Comparison of ENCODE assay signal across 8 mouse cellular contexts in the genomic region with DNA sequence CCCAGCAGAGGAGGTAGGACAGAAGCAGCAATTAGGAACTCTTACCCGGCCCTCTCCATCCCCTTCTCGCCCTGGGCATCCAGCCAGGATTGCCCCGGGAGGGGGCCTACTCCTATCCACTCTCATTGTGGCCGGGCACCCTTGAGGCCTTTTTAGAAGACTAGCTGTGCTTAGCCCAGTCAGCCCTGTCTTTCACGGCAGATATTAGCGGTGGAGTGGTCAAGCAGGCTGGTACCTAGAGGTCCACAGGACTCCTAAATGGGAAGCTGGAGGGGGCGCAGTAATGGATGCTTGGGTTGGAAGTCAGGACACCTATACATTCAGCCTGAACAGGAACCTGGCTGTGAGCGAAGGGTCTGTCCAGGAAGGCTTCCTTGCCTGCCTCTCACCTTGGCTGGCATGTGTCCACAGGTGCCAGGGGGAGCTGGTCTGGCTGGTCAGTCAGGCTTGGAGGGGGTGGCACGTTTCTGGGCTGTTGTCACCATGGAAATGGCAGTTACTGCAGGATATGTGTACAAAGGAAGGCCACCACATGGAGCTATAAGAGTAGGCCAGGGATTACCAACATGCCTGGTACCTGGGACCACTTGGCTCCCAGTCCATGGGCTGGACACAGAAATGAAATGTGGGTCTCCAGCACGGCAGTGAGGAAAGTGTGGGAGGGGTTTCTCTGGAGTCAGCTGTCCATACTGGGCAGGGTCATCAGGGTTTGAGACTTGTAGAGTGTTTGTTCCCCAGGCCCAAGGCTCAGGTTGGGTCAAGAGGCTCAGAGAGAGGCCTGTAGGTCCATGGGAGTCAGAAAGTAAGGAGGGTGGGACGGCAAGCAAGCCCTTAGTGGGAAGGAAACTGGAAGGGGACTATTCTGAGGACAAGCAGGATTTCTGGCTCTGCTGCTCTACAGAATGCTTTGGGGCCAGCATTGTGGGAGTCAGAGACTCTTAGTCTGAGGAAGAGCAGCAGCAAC. TPM values are rescaled to one million over a fixed set of nuclear protein-coding genes. Genes with fewer than 3 reads are reported as not detected.
A peak's percentile ranks its signal among the peaks of the same experiment; 100 is the strongest.
DNase-seq lines count a peak whose midpoint lies in the region; ATAC-seq and TF ChIP-seq lines count a peak whose summit lies in the region.

No protein-coding gene starts in this region.

- WGBS in heart, embryonic 15.5 days: 35% methylated on average over 11 of the region's 11 CpGs
- WGBS in midbrain, embryonic 14.5 days: 31% methylated on average over 11 of the region's 11 CpGs
- 73% methylated on average over 11 of the region's 11 CpGs for WGBS in thymus, adult 2 months

- no peak for ATAC-seq in heart, embryonic 15.5 days (replicated peaks; ENCODE audit: insufficient number of reproducible peaks, insufficient read depth, low FRiP score, low read depth)
- no peak for ATAC-seq in midbrain, embryonic 14.5 days (ENCODE audit: low FRiP score, low TSS enrichment)

- H3K36me3 ChIP-seq in heart, embryonic 15.5 days: peaks cover 36% of the 10 kb centered on the region
- peaks cover 56% of the 10 kb centered on the region for H3K36me3 ChIP-seq in midbrain, embryonic 14.5 days (ENCODE audit: control insufficient read depth, insufficient read depth, low read length)
- H3K36me3 ChIP-seq in thymus, adult 2 months (ENCODE audit: control insufficient read depth, insufficient read depth, low read length): peaks cover 14% of the 10 kb centered on the region; the same call in 1 of the 2 replicates

- H3K9ac ChIP-seq in heart, embryonic 15.5 days: peak overlapping the region; percentile 45
- H3K9ac ChIP-seq in midbrain, embryonic 14.5 days (replicated peaks; ENCODE audit: low read length): peak overlapping the region; percentile 51

- H3K27me3 ChIP-seq in heart, embryonic 15.5 days: no peaks in the 10 kb centered on the region
- H3K27me3 ChIP-seq in midbrain, embryonic 14.5 days (ENCODE audit: control insufficient read depth, insufficient read depth, low read length): no peaks in the 10 kb centered on the region
- no peaks in the 10 kb centered on the region; the same call in 1 of the 2 replicates for H3K27me3 ChIP-seq in thymus, adult 2 months (ENCODE audit: control insufficient read depth, insufficient read depth, low read length)

- no peak for TF ChIP-seq CTCF in thymus, adult 2 months (IDR thresholded peaks at IDR 0.05; ENCODE audit: borderline replicate concordance, control insufficient read depth, extremely low read depth, insufficient read depth, low read length, poor library complexity)

- peak; percentile 43 for DNase-seq in ovary, postnatal 36 days (ENCODE audit: low spot score)
- DNase-seq in ovary, postnatal 14 days (ENCODE audit: low spot score): no peak
- peak; percentile 58 to 66 for DNase-seq in kidney, postnatal 36 days
- peak; percentile 57 for DNase-seq in midbrain, embryonic 14.5 days
- DNase-seq in right cerebral cortex, postnatal 25 days: no peak
- DNase-seq in spleen, adult 18-20 months: no peak
- DNase-seq in thymus, adult 2 months: no peak

- H3K4me2 ChIP-seq in heart, embryonic 15.5 days: peak overlapping the region; percentile 78
- H3K4me2 ChIP-seq in midbrain, embryonic 14.5 days (ENCODE audit: low read length): peak overlapping the region; percentile 68

- H3K27ac ChIP-seq in heart, embryonic 15.5 days: peak overlapping the region; percentile 96
- peak overlapping the region; percentile 84 for H3K27ac ChIP-seq in midbrain, embryonic 14.5 days (replicated peaks; ENCODE audit: low read depth, low read length)
- no peak overlapping the region for H3K27ac ChIP-seq in thymus, adult 2 months (ENCODE audit: control insufficient read depth, insufficient read depth, low read length)

- TF ChIP-seq POLR2A in thymus, adult 2 months (IDR thresholded peaks at IDR 0.05; ENCODE audit: control insufficient read depth, extremely low read depth, insufficient read depth, low read length, poor library complexity): no peak

- no peaks in the 10 kb centered on the region for H3K9me3 ChIP-seq in heart, embryonic 15.5 days (replicated peaks)
- no peaks in the 10 kb centered on the region for H3K9me3 ChIP-seq in midbrain, embryonic 14.5 days (ENCODE audit: control insufficient read depth, low read length)

- H3K4me3 ChIP-seq in heart, embryonic 15.5 days: peak overlapping the region; percentile 67
- peak overlapping the region; percentile 61 for H3K4me3 ChIP-seq in midbrain, embryonic 14.5 days (replicated peaks; ENCODE audit: low read depth, low read length)
- no peak overlapping the region for H3K4me3 ChIP-seq in thymus, adult 2 months (ENCODE audit: control insufficient read depth, insufficient read depth, low read length)

- peaks cover 73% of the 10 kb centered on the region for H3K4me1 ChIP-seq in heart, embryonic 15.5 days (replicated peaks)
- peaks cover 37% of the 10 kb centered on the region for H3K4me1 ChIP-seq in midbrain, embryonic 14.5 days (ENCODE audit: control insufficient read depth, insufficient read depth, low read length)
- H3K4me1 ChIP-seq in thymus, adult 2 months (replicated peaks; ENCODE audit: control insufficient read depth, insufficient read depth, low read length): peaks cover 17% of the 10 kb centered on the region

RNA-seq across cellular contexts. Expression of a gene that starts 0.9 kb away (rescaled TPM):
- polyA plus RNA-seq in heart, embryonic 15.5 days (2015; fragmentation: Nextera tagmentation; extraction: Ambion mirVana): 1,571 and 1,711 TPM in 2 replicates
- polyA plus RNA-seq in midbrain, embryonic 14.5 days (2014; fragmentation: Nextera tagmentation; extraction: Ambion mirVana): 297 and 329 TPM in 2 replicates
- polyA plus RNA-seq in thymus, adult 2 months (2012; rRNA removed): 95.9 and 282 TPM in 2 replicates

RNA-seq across cellular contexts. Expression of a gene that starts 6.9 kb away (rescaled TPM):
- 646 and 685 TPM in 2 replicates for polyA plus RNA-seq in heart, embryonic 15.5 days (2015; fragmentation: Nextera tagmentation; extraction: Ambion mirVana)
- polyA plus RNA-seq in midbrain, embryonic 14.5 days (2014; fragmentation: Nextera tagmentation; extraction: Ambion mirVana): 16.5 and 26.8 TPM in 2 replicates
- 904 and 1,218 TPM in 2 replicates for polyA plus RNA-seq in thymus, adult 2 months (2012; rRNA removed)

RNA-seq across cellular contexts. Expression of a gene that starts 17.0 kb away (rescaled TPM):
- 15.4 and 31.7 TPM in 2 replicates for polyA plus RNA-seq in heart, embryonic 15.5 days (2015; fragmentation: Nextera tagmentation; extraction: Ambion mirVana)
- polyA plus RNA-seq in midbrain, embryonic 14.5 days (2014; fragmentation: Nextera tagmentation; extraction: Ambion mirVana): 11.9 and 14.1 TPM in 2 replicates
- polyA plus RNA-seq in thymus, adult 2 months (2012; rRNA removed): 96.2 and 125 TPM in 2 replicates

RNA-seq across cellular contexts. Expression of a gene that starts 41.1 kb away (rescaled TPM):
- 11.3 and 11.4 TPM in 2 replicates for polyA plus RNA-seq in heart, embryonic 15.5 days (2015; fragmentation: Nextera tagmentation; extraction: Ambion mirVana)
- 20.8 and 22.0 TPM in 2 replicates for polyA plus RNA-seq in midbrain, embryonic 14.5 days (2014; fragmentation: Nextera tagmentation; extraction: Ambion mirVana)
- polyA plus RNA-seq in thymus, adult 2 months (2012; rRNA removed): 163 and 208 TPM in 2 replicates

RNA-seq across cellular contexts. Expression of a gene that starts 46.5 kb away (rescaled TPM):
- polyA plus RNA-seq in heart, embryonic 15.5 days (2015; fragmentation: Nextera tagmentation; extraction: Ambion mirVana): 2.0 and 7.8 TPM in 2 replicates
- 24.5 and 61.9 TPM in 2 replicates for polyA plus RNA-seq in midbrain, embryonic 14.5 days (2014; fragmentation: Nextera tagmentation; extraction: Ambion mirVana)
- 47.6 and 60.9 TPM in 2 replicates for polyA plus RNA-seq in thymus, adult 2 months (2012; rRNA removed)

Comparison
In these comparisons a context has a peak if more than half of its experiments do, and no peak if none do; other contexts are left out.
1. DNase-seq: peak in ovary, postnatal 36 days (single experiment), kidney, postnatal 36 days (2 of 2) and midbrain, embryonic 14.5 days (single experiment); none in ovary, postnatal 14 days (single experiment), right cerebral cortex, postnatal 25 days (single experiment), spleen, adult 18-20 months (0 of 2) and thymus, adult 2 months (single experiment).
2. RNA of a gene that starts 6.9 kb away (polyA plus RNA-seq): 904 to 1,218 TPM in thymus, adult 2 months and 646 to 685 TPM in heart, embryonic 15.5 days; 16.5 to 26.8 TPM in midbrain, embryonic 14.5 days; every median in the first group is over 10 times any median in the second.